Mouse (Mus musculus): Measurements from ENCODE around the gene Gm28036.

GRCm38 (mm10) chr2:156145486-156146130, 18.7 kb upstream of the Gm28036 start:
- TF ChIP-seq CTCF (conservative IDR thresholded peaks at IDR 0.05; ENCODE audit: low read length) (no peak), POU5F1 (IDR thresholded peaks at IDR 0.05; ENCODE audit: borderline replicate concordance, low read length) (no peak)
